Comparison of ENCODE assay signal across 9 mouse cellular contexts in the genomic region with DNA sequence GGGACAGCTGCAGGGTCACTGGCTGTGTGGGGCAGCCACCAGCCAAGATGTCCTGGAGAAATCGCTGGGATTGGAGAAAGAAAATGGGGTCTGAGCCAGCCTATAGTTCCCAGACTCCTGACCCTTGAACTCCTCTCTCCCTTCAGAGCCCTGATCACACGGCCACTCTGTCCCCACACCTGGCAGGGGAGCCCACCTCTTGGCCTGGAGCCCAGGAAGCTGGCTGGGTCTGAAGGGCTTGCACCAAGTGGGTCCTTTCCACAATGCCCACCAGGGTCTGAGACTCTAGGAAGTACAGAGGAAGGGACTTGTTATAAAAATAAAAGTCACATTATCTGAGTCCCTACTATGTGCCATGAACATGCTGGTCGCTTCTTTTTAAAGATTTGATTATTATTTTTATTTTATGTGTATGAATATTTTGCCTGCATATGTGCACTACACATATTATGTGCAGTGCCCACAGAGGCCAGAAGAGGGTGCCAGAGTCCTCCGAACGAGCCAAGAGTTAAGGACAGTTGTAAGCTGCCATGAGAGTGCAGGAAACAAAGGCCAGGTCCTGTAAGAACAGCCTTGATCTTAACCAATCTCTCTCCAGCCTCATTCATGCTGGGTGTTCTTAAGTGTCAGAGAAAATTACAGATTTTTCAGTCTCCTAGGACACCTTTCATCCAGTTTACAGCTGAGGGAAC. TPM values are rescaled to one million over a fixed set of nuclear protein-coding genes. Genes with fewer than 3 reads are reported as not detected.
A peak's percentile ranks its signal among the peaks of the same experiment; 100 is the strongest.
DNase-seq lines count a peak whose midpoint lies in the region; ATAC-seq and TF ChIP-seq lines count a peak whose summit lies in the region.
"Had no signal": no experiment of that assay in that cellular context is flagged by ENCODE, and none has a peak within 500 bp of the region (broad histone marks: within the 10 kb centered on the region; RNA-seq: fewer than 3 reads in every experiment).

No protein-coding gene starts in this region.

- WGBS in large intestine, adult 2 months, result 15% methylated on average over 5 of the region's 5 CpGs

- TF ChIP-seq CTCF in gastrocnemius, adult 2 months (IDR thresholded peaks at IDR 0.05), result peak; percentile 85

- H3K4me3 ChIP-seq in gastrocnemius, adult 2 months, result no peak overlapping the region

- DNase-seq in NIH3T3 (ENCODE audit: low read depth), result peak; percentile 91
- DNase-seq in cerebellum, postnatal 25 days, result peak; percentile 68 to 82
- DNase-seq in gastrocnemius, adult 2 months, result peak; percentile 76
- peak; percentile 58 for DNase-seq in large intestine, adult 2 months (ENCODE audit: low read depth, low spot score)
- DNase-seq in lung, postnatal 14 days, result peak; percentile 84
- DNase-seq in right cerebral cortex, adult 18-20 months, result peak; percentile 41
- peak; percentile 45 for DNase-seq in yolk sac, embryonic 10.5 days (ENCODE audit: low spot score)

- intact Hi-C loops in gastrocnemius, adult 2 months (cut with DNase I), result loop anchor here (1.0 to 10.0 kb wide), 2 partner anchors 188 to 458 kb away; partner anchors contain the start of gene Ctrc

- ATAC-seq in CD4-positive, CD25-positive, alpha-beta regulatory T cell, adult 4 months, result peak; percentile 75

- no peak overlapping the region for H3K27ac ChIP-seq in gastrocnemius, adult 2 months

RNA-seq across cellular contexts. Expression of gene Clcnka, which starts 11.3 kb away (rescaled TPM):
- polyA plus RNA-seq in CD4-positive, CD25-positive, alpha-beta regulatory T cell, adult 4 months (2017; shearing (Covaris generic)), result not detected
- total RNA-seq in gastrocnemius, adult 2 months (2021), result not detected
- polyA plus RNA-seq in large intestine, adult 2 months (2012; rRNA removed), result not detected in 2 replicates
- total RNA-seq: left cerebral cortex, postnatal 10 days had no signal

RNA-seq across cellular contexts. Expression of gene Fam131c, which starts 19.2 kb away (rescaled TPM):
- not detected for polyA plus RNA-seq in CD4-positive, CD25-positive, alpha-beta regulatory T cell, adult 4 months (2017; shearing (Covaris generic))
- total RNA-seq in gastrocnemius, adult 2 months (2021), result under 1 TPM in 1 of 2 experiments, not detected in 1; 0.20 TPM
- 0.56 and 0.91 TPM in 2 replicates for polyA plus RNA-seq in large intestine, adult 2 months (2012; rRNA removed)

RNA-seq across cellular contexts. Expression of gene Clcnkb, which starts 28.6 kb away (rescaled TPM):
- not detected for polyA plus RNA-seq in CD4-positive, CD25-positive, alpha-beta regulatory T cell, adult 4 months (2017; shearing (Covaris generic))
- under 1 TPM in 1 of 2 experiments, not detected in 1; 0.25 TPM for total RNA-seq in gastrocnemius, adult 2 months (2021)
- polyA plus RNA-seq in large intestine, adult 2 months (2012; rRNA removed), result not detected in 2 replicates
- total RNA-seq: left cerebral cortex, postnatal 10 days had no signal

RNA-seq across cellular contexts. Expression of gene Hspb7, which starts 33.3 kb away (rescaled TPM):
- polyA plus RNA-seq in CD4-positive, CD25-positive, alpha-beta regulatory T cell, adult 4 months (2017; shearing (Covaris generic)), result not detected
- 100 to 1,000 TPM; 223 to 468 TPM for total RNA-seq in gastrocnemius, adult 2 months (2021)
- 10.3 and 11.3 TPM in 2 replicates for polyA plus RNA-seq in large intestine, adult 2 months (2012; rRNA removed)

RNA-seq across cellular contexts. Expression of gene Srarp, which starts 48.7 kb away (rescaled TPM):
- not detected for polyA plus RNA-seq in CD4-positive, CD25-positive, alpha-beta regulatory T cell, adult 4 months (2017; shearing (Covaris generic))
- total RNA-seq in gastrocnemius, adult 2 months (2021), result 1 to 10 TPM in 1 of 2 experiments, under 1 TPM in 1; 0.92 to 1.6 TPM
- 0.12 and 0.55 TPM in 2 replicates for polyA plus RNA-seq in large intestine, adult 2 months (2012; rRNA removed)

Comparison
In these comparisons a context has a peak if more than half of its experiments do, and no peak if none do; other contexts are left out.
1. DNase-seq: peak in every context shown above with its lines; median percentile 91 in NIH3T3; 84 in lung, postnatal 14 days; 76 in gastrocnemius, adult 2 months; 75 in cerebellum, postnatal 25 days; 58 in large intestine, adult 2 months; 45 in yolk sac, embryonic 10.5 days; 41 in right cerebral cortex, adult 18-20 months.